32 mouse cellular contexts compared by ENCODE assay signal in genomic region chr2:35400739-35401138, GRCm38 (mm10). TPM values are rescaled to one million over a fixed set of nuclear protein-coding genes. Genes with fewer than 3 reads are reported as not detected.
A peak's percentile ranks its signal among the peaks of the same experiment; 100 is the strongest.
DNase-seq lines count a peak whose midpoint lies in the region; ATAC-seq and TF ChIP-seq lines count a peak whose summit lies in the region.
"Had no signal": no experiment of that assay in that cellular context is flagged by ENCODE, and none has a peak within 500 bp of the region (broad histone marks: within the 10 kb centered on the region; RNA-seq: fewer than 3 reads in every experiment).

No protein-coding gene starts in this region.

- H3K4me2 ChIP-seq in intestine, embryonic 14.5 days (ENCODE audit: low read length): no peak overlapping the region
- H3K4me2 ChIP-seq in intestine, embryonic 16.5 days (ENCODE audit: low read depth, low read length): no peak overlapping the region
- H3K4me2 ChIP-seq in midbrain, embryonic 13.5 days (replicated peaks): no peak overlapping the region
- no peak overlapping the region for H3K4me2 ChIP-seq in stomach, postnatal 0 days (replicated peaks; ENCODE audit: low read depth)
- H3K4me2 ChIP-seq in hindbrain, embryonic 14.5 days (replicated peaks): no peak overlapping the region
- H3K4me2 ChIP-seq: embryonic facial prominence, embryonic 12.5 days; embryonic facial prominence, embryonic 15.5 days; heart, embryonic 11.5 days; heart, embryonic 15.5 days; hindbrain, embryonic 13.5 days had no signal

- H3K27ac ChIP-seq in heart, embryonic 10.5 days: no peak overlapping the region
- H3K27ac ChIP-seq in intestine, embryonic 14.5 days (ENCODE audit: low read depth): no peak overlapping the region
- H3K27ac ChIP-seq in intestine, embryonic 16.5 days (ENCODE audit: low read length): no peak overlapping the region
- H3K27ac ChIP-seq in midbrain, embryonic 10.5 days (replicated peaks): no peak overlapping the region
- no peak overlapping the region for H3K27ac ChIP-seq in midbrain, embryonic 13.5 days
- H3K27ac ChIP-seq in stomach, postnatal 0 days (replicated peaks): no peak overlapping the region
- no peak overlapping the region for H3K27ac ChIP-seq in hindbrain, embryonic 14.5 days
- H3K27ac ChIP-seq: embryonic facial prominence, embryonic 12.5 days; embryonic facial prominence, embryonic 15.5 days; gastrocnemius, adult 2 months; heart, adult 2 months; heart, embryonic 15.5 days; hindbrain, embryonic 10.5 days; hindbrain, embryonic 13.5 days; hindbrain, postnatal 0 days had no signal

- no peaks in the 10 kb centered on the region for H3K9me3 ChIP-seq in heart, embryonic 10.5 days
- no peaks in the 10 kb centered on the region for H3K9me3 ChIP-seq in intestine, embryonic 14.5 days (ENCODE audit: control insufficient read depth, low read length)
- H3K9me3 ChIP-seq in intestine, embryonic 16.5 days (ENCODE audit: control insufficient read depth, low read length): no peaks in the 10 kb centered on the region
- H3K9me3 ChIP-seq in midbrain, embryonic 10.5 days (replicated peaks): no peaks in the 10 kb centered on the region
- no peaks in the 10 kb centered on the region for H3K9me3 ChIP-seq in midbrain, embryonic 13.5 days
- no peaks in the 10 kb centered on the region for H3K9me3 ChIP-seq in stomach, postnatal 0 days (ENCODE audit: control insufficient read depth, low read length)
- no peaks in the 10 kb centered on the region for H3K9me3 ChIP-seq in hindbrain, embryonic 14.5 days (ENCODE audit: control insufficient read depth, low read length)
- H3K9me3 ChIP-seq: embryonic facial prominence, embryonic 12.5 days; embryonic facial prominence, embryonic 15.5 days; G1E; heart, embryonic 15.5 days; hindbrain, embryonic 10.5 days; hindbrain, embryonic 13.5 days had no signal

- no peak for TF ChIP-seq EP300 in stomach, postnatal 0 days (optimal IDR thresholded peaks at IDR 0.05)

- WGBS in heart, embryonic 10.5 days: 87% methylated on average over 7 of the region's 7 CpGs
- 86% methylated on average over 7 of the region's 7 CpGs for WGBS in intestine, embryonic 14.5 days
- WGBS in intestine, embryonic 16.5 days: 84% methylated on average over 7 of the region's 7 CpGs
- 88% methylated on average over 7 of the region's 7 CpGs for WGBS in midbrain, embryonic 10.5 days
- 92% methylated on average over 7 of the region's 7 CpGs for WGBS in midbrain, embryonic 13.5 days
- 85% methylated on average over 7 of the region's 7 CpGs for WGBS in stomach, postnatal 0 days
- WGBS in hindbrain, embryonic 14.5 days: 94% methylated on average over 7 of the region's 7 CpGs

- peaks cover 28% of the 10 kb centered on the region for H3K36me3 ChIP-seq in heart, embryonic 10.5 days
- H3K36me3 ChIP-seq in intestine, embryonic 14.5 days (ENCODE audit: control insufficient read depth, insufficient read depth, low read length): peaks cover 18% of the 10 kb centered on the region; the same call in 1 of the 2 replicates
- H3K36me3 ChIP-seq in intestine, embryonic 16.5 days (ENCODE audit: control insufficient read depth, insufficient read depth, low read length): no peaks in the 10 kb centered on the region
- no peaks in the 10 kb centered on the region for H3K36me3 ChIP-seq in midbrain, embryonic 10.5 days
- no peaks in the 10 kb centered on the region for H3K36me3 ChIP-seq in midbrain, embryonic 13.5 days
- H3K36me3 ChIP-seq in stomach, postnatal 0 days (ENCODE audit: control insufficient read depth, insufficient read depth, low read length): peaks cover 6% of the 10 kb centered on the region; the same call in 1 of the 2 replicates
- H3K36me3 ChIP-seq in hindbrain, embryonic 14.5 days (replicated peaks; ENCODE audit: control insufficient read depth, insufficient read depth): no peaks in the 10 kb centered on the region
- H3K36me3 ChIP-seq: hindbrain, embryonic 10.5 days; hindbrain, embryonic 13.5 days had no signal

- no peak for TF ChIP-seq CTCF in stomach, postnatal 0 days (IDR thresholded peaks at IDR 0.05; ENCODE audit: low read depth)

- peak; percentile 89 for DNase-seq in heart, adult 11 months
- no peak for DNase-seq in heart, embryonic 10.5 days (ENCODE audit: low spot score)
- peak; percentile 13 for DNase-seq in intestine, embryonic 14.5 days (ENCODE audit: low spot score)
- peak; percentile 10 for DNase-seq in midbrain, embryonic 10.5 days (ENCODE audit: low spot score)
- peak; percentile 10 for DNase-seq in stomach, postnatal 0 days (ENCODE audit: low spot score)
- no peak for DNase-seq in hindbrain, embryonic 14.5 days (ENCODE audit: low spot score)
- DNase-seq: adrenal gland, postnatal 10 days; adrenal gland, postnatal 36 days; cerebellum, adult 18-20 months; cerebellum, adult 9-10 months; cerebellum, postnatal 14 days; forebrain, postnatal 0 days; gastrocnemius, adult 2 months; gastrocnemius, postnatal 14 days; heart, adult 2 months; heart, postnatal 10 days had no signal

- no peak for ATAC-seq in intestine, embryonic 14.5 days (replicated peaks; ENCODE audit: low FRiP score, low TSS enrichment, low read depth)
- no peak for ATAC-seq in intestine, embryonic 16.5 days
- ATAC-seq in midbrain, embryonic 13.5 days: no peak
- no peak for ATAC-seq in stomach, postnatal 0 days (ENCODE audit: low FRiP score, low TSS enrichment)
- ATAC-seq in hindbrain, embryonic 14.5 days (ENCODE audit: low FRiP score): no peak
- ATAC-seq: forebrain, embryonic 14.5 days; forebrain, postnatal 0 days; hindbrain, postnatal 0 days; inflammation-experienced regulatory T-cells, adult 6 months; Patski had no signal

- H3K27me3 ChIP-seq in heart, embryonic 10.5 days (ENCODE audit: insufficient read depth, poor library complexity, severe bottlenecking): no peaks in the 10 kb centered on the region
- no peaks in the 10 kb centered on the region for H3K27me3 ChIP-seq in intestine, embryonic 14.5 days (replicated peaks; ENCODE audit: control insufficient read depth, insufficient read depth, low read length)
- no peaks in the 10 kb centered on the region for H3K27me3 ChIP-seq in intestine, embryonic 16.5 days (replicated peaks; ENCODE audit: control insufficient read depth, insufficient read depth, low read length)
- H3K27me3 ChIP-seq in midbrain, embryonic 10.5 days (ENCODE audit: low read depth, poor library complexity, severe bottlenecking): no peaks in the 10 kb centered on the region
- H3K27me3 ChIP-seq in midbrain, embryonic 13.5 days: no peaks in the 10 kb centered on the region
- H3K27me3 ChIP-seq in stomach, postnatal 0 days (ENCODE audit: control insufficient read depth, insufficient read depth, low read length): no peaks in the 10 kb centered on the region
- H3K27me3 ChIP-seq in hindbrain, embryonic 14.5 days (ENCODE audit: control insufficient read depth, insufficient read depth, low read length): no peaks in the 10 kb centered on the region
- H3K27me3 ChIP-seq: embryonic facial prominence, embryonic 12.5 days; embryonic facial prominence, embryonic 15.5 days; heart, embryonic 15.5 days; hindbrain, embryonic 13.5 days; Patski had no signal

- no peak overlapping the region for H3K4me3 ChIP-seq in heart, embryonic 10.5 days
- H3K4me3 ChIP-seq in intestine, embryonic 14.5 days (ENCODE audit: low read depth, low read length): no peak overlapping the region
- no peak overlapping the region for H3K4me3 ChIP-seq in intestine, embryonic 16.5 days (ENCODE audit: low read length)
- H3K4me3 ChIP-seq in midbrain, embryonic 10.5 days: no peak overlapping the region
- H3K4me3 ChIP-seq in midbrain, embryonic 13.5 days (replicated peaks): no peak overlapping the region
- H3K4me3 ChIP-seq in stomach, postnatal 0 days (ENCODE audit: low read depth, low read length): no peak overlapping the region
- no peak overlapping the region for H3K4me3 ChIP-seq in hindbrain, embryonic 14.5 days (replicated peaks; ENCODE audit: low read length)
- H3K4me3 ChIP-seq: embryonic facial prominence, embryonic 12.5 days; embryonic facial prominence, embryonic 15.5 days; gastrocnemius, adult 2 months; heart, adult 2 months; heart, embryonic 15.5 days; hindbrain, embryonic 10.5 days; hindbrain, embryonic 13.5 days had no signal

- H3K4me1 ChIP-seq in heart, embryonic 10.5 days: peaks cover 8% of the 10 kb centered on the region
- H3K4me1 ChIP-seq in intestine, embryonic 14.5 days (replicated peaks; ENCODE audit: control insufficient read depth, insufficient read depth, low read length): 0 out of 2 replicates have a peak, but pooled peaks cover 4% of the 10 kb centered on the region
- H3K4me1 ChIP-seq in intestine, embryonic 16.5 days (ENCODE audit: control insufficient read depth, insufficient read depth, low read length): no peaks in the 10 kb centered on the region
- peaks cover 5% of the 10 kb centered on the region for H3K4me1 ChIP-seq in midbrain, embryonic 10.5 days
- H3K4me1 ChIP-seq in midbrain, embryonic 13.5 days (replicated peaks): peaks cover 4% of the 10 kb centered on the region; the same call in 1 of the 2 replicates
- 0 out of 2 replicates have a peak, but pooled peaks cover 2% of the 10 kb centered on the region for H3K4me1 ChIP-seq in stomach, postnatal 0 days (replicated peaks; ENCODE audit: control insufficient read depth, insufficient read depth)
- H3K4me1 ChIP-seq in hindbrain, embryonic 14.5 days (replicated peaks; ENCODE audit: control insufficient read depth, insufficient read depth, low read length): no peaks in the 10 kb centered on the region
- H3K4me1 ChIP-seq: embryonic facial prominence, embryonic 12.5 days; hindbrain, embryonic 10.5 days had no signal

- H3K9ac ChIP-seq in intestine, embryonic 14.5 days (ENCODE audit: low read length): no peak overlapping the region
- H3K9ac ChIP-seq in intestine, embryonic 16.5 days (ENCODE audit: low read depth, low read length): no peak overlapping the region
- H3K9ac ChIP-seq in midbrain, embryonic 13.5 days (replicated peaks): no peak overlapping the region
- no peak overlapping the region for H3K9ac ChIP-seq in stomach, postnatal 0 days (ENCODE audit: low read length)
- no peak overlapping the region for H3K9ac ChIP-seq in hindbrain, embryonic 14.5 days
- H3K9ac ChIP-seq: embryonic facial prominence, embryonic 12.5 days; embryonic facial prominence, embryonic 15.5 days; forebrain, postnatal 0 days; heart, embryonic 15.5 days; hindbrain, embryonic 13.5 days had no signal

RNA-seq across cellular contexts. Expression of gene 4930402F06Rik, which starts 3.8 kb away (rescaled TPM):
- not detected in 2 replicates for polyA plus RNA-seq in heart, embryonic 10.5 days (2016; fragmentation: Nextera tagmentation; extraction: Ambion mirVana)
- polyA plus RNA-seq in intestine, embryonic 14.5 days (2014; fragmentation: Nextera tagmentation; extraction: Ambion mirVana): not detected in 2 replicates
- not detected in 2 replicates for polyA plus RNA-seq in intestine, embryonic 16.5 days (2015; fragmentation: Nextera tagmentation; extraction: Ambion mirVana)
- polyA plus RNA-seq in midbrain, embryonic 10.5 days (2016; fragmentation: Nextera tagmentation; extraction: Ambion mirVana): not detected in 2 replicates
- not detected in 2 replicates for polyA plus RNA-seq in midbrain, embryonic 13.5 days (2015; fragmentation: Nextera tagmentation; extraction: Ambion mirVana)
- polyA plus RNA-seq in stomach, postnatal 0 days (2015; fragmentation: Nextera tagmentation; extraction: Ambion mirVana): not detected in 2 replicates
- not detected in 2 replicates for polyA plus RNA-seq in hindbrain, embryonic 14.5 days (2014; fragmentation: Nextera tagmentation; extraction: Ambion mirVana)
- polyA plus RNA-seq: embryonic facial prominence, embryonic 12.5 days; embryonic facial prominence, embryonic 15.5 days; forebrain, embryonic 11.5 days; forebrain, embryonic 14.5 days; forebrain, postnatal 0 days; frontal cortex, adult 2 months; G1E; gonadal fat pad, adult 2 months; heart, adult 2 months; heart, embryonic 11.5 days; heart, embryonic 15.5 days; hindbrain, embryonic 10.5 days; hindbrain, embryonic 13.5 days; hindbrain, postnatal 0 days; inflammation-experienced regulatory T-cells, adult 6 months; Patski had no signal

RNA-seq across cellular contexts. Expression of gene 4930568D16Rik, which starts 33.2 kb away (rescaled TPM):
- polyA plus RNA-seq in heart, embryonic 10.5 days (2016; fragmentation: Nextera tagmentation; extraction: Ambion mirVana): not detected in 2 replicates
- polyA plus RNA-seq in intestine, embryonic 14.5 days (2014; fragmentation: Nextera tagmentation; extraction: Ambion mirVana): not detected in 2 replicates
- polyA plus RNA-seq in intestine, embryonic 16.5 days (2015; fragmentation: Nextera tagmentation; extraction: Ambion mirVana): not detected in 2 replicates
- polyA plus RNA-seq in midbrain, embryonic 10.5 days (2016; fragmentation: Nextera tagmentation; extraction: Ambion mirVana): not detected in 2 replicates
- not detected in 2 replicates for polyA plus RNA-seq in midbrain, embryonic 13.5 days (2015; fragmentation: Nextera tagmentation; extraction: Ambion mirVana)
- polyA plus RNA-seq in stomach, postnatal 0 days (2015; fragmentation: Nextera tagmentation; extraction: Ambion mirVana): not detected in 2 replicates
- polyA plus RNA-seq in hindbrain, embryonic 14.5 days (2014; fragmentation: Nextera tagmentation; extraction: Ambion mirVana): not detected in 2 replicates
- polyA plus RNA-seq: embryonic facial prominence, embryonic 12.5 days; embryonic facial prominence, embryonic 15.5 days; forebrain, embryonic 11.5 days; forebrain, embryonic 14.5 days; forebrain, postnatal 0 days; frontal cortex, adult 2 months; G1E; gonadal fat pad, adult 2 months; heart, adult 2 months; heart, embryonic 11.5 days; heart, embryonic 15.5 days; hindbrain, embryonic 10.5 days; hindbrain, embryonic 13.5 days; hindbrain, postnatal 0 days; inflammation-experienced regulatory T-cells, adult 6 months; Patski had no signal

Comparison
In these comparisons a context has a peak if more than half of its experiments do, and no peak if none do; other contexts are left out.
1. DNase-seq: peak in heart, adult 11 months (single experiment), intestine, embryonic 14.5 days (single experiment), midbrain, embryonic 10.5 days (single experiment) and stomach, postnatal 0 days (single experiment); none in heart, embryonic 10.5 days (single experiment) and hindbrain, embryonic 14.5 days (single experiment).